Mouse (Mus musculus): Measurements from ENCODE around the gene Surf1. TPM values are rescaled to one million over a fixed set of nuclear protein-coding genes. Genes with fewer than 3 reads are reported as not detected.
A peak's percentile ranks its signal among the peaks of the same experiment; 100 is the strongest.

Surf1 gene
- 54.2 and 56.8 TPM in 2 replicates for polyA plus RNA-seq (2016; fragmentation: Nextera tagmentation; extraction: Ambion mirVana)

- Histone ChIP-seq H3K9ac (peak within 1 kb of the TSS; percentile 66), H3K4me3 (peak within 1 kb of the TSS; percentile 78), H3K27me3 (no peaks in the 10 kb centered on the region), H3K27ac (peak within 1 kb of the TSS; percentile 65), H3K4me1 (peaks cover 31% of the 10 kb centered on the region), H3K36me3 (peaks cover 63% of the 10 kb centered on the region), H3K4me2 (replicated peaks) (peak within 1 kb of the TSS; percentile 96), H3K9me3 (no peaks in the 10 kb centered on the region)
- WGBS, result 2% methylated on average over 47 of the region's 47 CpGs
- ATAC-seq (ENCODE audit: insufficient number of reproducible peaks, insufficient read depth, low FRiP score, low TSS enrichment), result peak; percentile 49
Measured at GRCm38 (mm10) chr2:26915927-26916728, at the start of gene Surf1, which contains the start of gene Surf2. TSS of gene Surf1 (minus strand) at chr2:26916530. TSS of gene Surf2 (plus strand) at chr2:26916367.

DNA sequence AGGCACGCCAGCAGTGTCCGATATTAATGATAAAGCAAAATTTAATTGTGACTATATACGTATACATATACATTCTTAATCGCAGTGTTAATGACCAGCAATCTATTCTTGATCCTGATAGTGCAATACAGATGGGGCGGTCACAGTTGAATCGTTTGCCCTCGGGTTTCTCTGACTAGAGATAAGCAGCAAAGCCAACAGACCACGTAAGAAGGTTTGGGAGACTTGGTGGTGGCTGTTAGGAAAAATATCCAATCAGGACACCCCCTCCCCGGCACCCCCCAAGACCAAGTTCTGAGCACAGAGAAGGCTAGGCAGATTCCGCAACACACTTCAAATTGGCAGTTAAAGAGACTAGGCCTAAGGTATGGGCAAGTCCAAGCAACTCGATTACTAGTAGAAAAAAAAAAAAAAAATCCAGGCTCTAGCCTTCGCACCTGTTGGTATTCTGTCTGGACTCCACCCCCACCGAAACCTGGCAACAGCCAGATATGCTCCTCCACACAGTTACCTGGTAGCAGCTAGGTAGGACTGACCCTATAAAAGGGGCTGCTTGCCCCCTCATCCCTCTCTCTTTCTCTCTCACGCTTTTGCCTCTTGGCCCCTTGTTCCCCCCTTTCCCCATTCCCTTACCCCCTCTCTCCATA lies 48.5 kb upstream of the Surf1 start:
- no peaks in the 10 kb centered on the region for H3K9me3 ChIP-seq
- peak overlapping the region; percentile 79 for H3K9ac ChIP-seq
- H3K27ac ChIP-seq, result peak overlapping the region; percentile 97
- WGBS, result 18% methylated on average over 14 of the region's 14 CpGs
- H3K36me3 ChIP-seq, result peaks cover 24% of the 10 kb centered on the region
- peak overlapping the region; percentile 80 for H3K4me3 ChIP-seq
- no peak for ATAC-seq (ENCODE audit: insufficient number of reproducible peaks, insufficient read depth, low FRiP score, low TSS enrichment)
- peak overlapping the region; percentile 82 for H3K4me2 ChIP-seq (replicated peaks)
- peaks cover 19% of the 10 kb centered on the region for H3K4me1 ChIP-seq
- no peaks in the 10 kb centered on the region for H3K27me3 ChIP-seq

GRCm38 (mm10) chr2:26963923-26964723 lies 47.8 kb upstream of the Surf1 start, which contains the start of gene Rexo4:
TSS of gene Rexo4 (minus strand) at chr2:26964386.
- Histone ChIP-seq H3K9me3 (no peaks in the 10 kb centered on the region), H3K36me3 (peaks cover 29% of the 10 kb centered on the region), H3K27ac (peak within 1 kb of the TSS; percentile 97), H3K27me3 (no peaks in the 10 kb centered on the region), H3K9ac (peak within 1 kb of the TSS; percentile 79), H3K4me3 (peak within 1 kb of the TSS; percentile 80), H3K4me1 (peaks cover 19% of the 10 kb centered on the region), H3K4me2 (replicated peaks) (peak within 1 kb of the TSS; percentile 82)
- ATAC-seq (ENCODE audit: insufficient number of reproducible peaks, insufficient read depth, low FRiP score, low TSS enrichment), result peak; percentile 94
- WGBS, result under 1% methylated on average over 50 of the region's 50 CpGs

- 79% methylated on average over 4 of the region's 4 CpGs for WGBS
- H3K4me3 ChIP-seq, result no peak overlapping the region
- H3K4me1 ChIP-seq, result peaks cover 19% of the 10 kb centered on the region
- no peak overlapping the region for H3K4me2 ChIP-seq (replicated peaks)
- H3K9ac ChIP-seq, result no peak overlapping the region
- no peak for ATAC-seq (ENCODE audit: insufficient number of reproducible peaks, insufficient read depth, low FRiP score, low TSS enrichment)
- H3K36me3 ChIP-seq, result peaks cover 60% of the 10 kb centered on the region
- H3K27me3 ChIP-seq, result no peaks in the 10 kb centered on the region
- H3K27ac ChIP-seq, result no peak overlapping the region
- no peaks in the 10 kb centered on the region for H3K9me3 ChIP-seq
Measured at GRCm38 (mm10) chr2:26960756-26961155, 44.4 kb upstream of the Surf1 start.

DNA sequence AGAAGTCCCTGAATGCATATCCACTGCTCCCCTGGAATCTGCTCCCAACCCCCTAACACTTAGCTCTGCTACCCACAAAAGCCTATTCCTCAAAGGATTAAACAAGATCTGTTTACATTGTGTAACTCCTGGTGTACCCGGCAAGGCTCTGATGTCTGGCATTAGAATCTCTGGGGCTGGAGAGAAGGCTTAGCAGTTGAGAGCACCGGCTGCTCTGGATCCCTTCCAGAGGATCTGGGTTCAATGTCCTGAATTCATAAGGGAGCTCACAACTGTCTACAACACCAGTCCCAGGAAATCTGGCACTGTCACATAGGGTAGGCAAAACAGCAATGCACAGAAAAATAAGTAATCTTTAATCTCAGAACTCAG lies 41.1 kb upstream of the Surf1 start:
- no peaks in the 10 kb centered on the region for H3K9me3 ChIP-seq
- no peak overlapping the region for H3K27ac ChIP-seq
- no peak overlapping the region for H3K4me3 ChIP-seq
- H3K4me1 ChIP-seq, result peaks cover 7% of the 10 kb centered on the region; the same call in 1 of the 2 replicates
- 89% methylated on average over 2 of the region's 2 CpGs for WGBS
- no peak for ATAC-seq (ENCODE audit: insufficient number of reproducible peaks, insufficient read depth, low FRiP score, low TSS enrichment)
- H3K27me3 ChIP-seq, result no peaks in the 10 kb centered on the region
- H3K4me2 ChIP-seq (replicated peaks), result no peak overlapping the region
- no peak overlapping the region for H3K9ac ChIP-seq
- peaks cover 92% of the 10 kb centered on the region for H3K36me3 ChIP-seq

DNA sequence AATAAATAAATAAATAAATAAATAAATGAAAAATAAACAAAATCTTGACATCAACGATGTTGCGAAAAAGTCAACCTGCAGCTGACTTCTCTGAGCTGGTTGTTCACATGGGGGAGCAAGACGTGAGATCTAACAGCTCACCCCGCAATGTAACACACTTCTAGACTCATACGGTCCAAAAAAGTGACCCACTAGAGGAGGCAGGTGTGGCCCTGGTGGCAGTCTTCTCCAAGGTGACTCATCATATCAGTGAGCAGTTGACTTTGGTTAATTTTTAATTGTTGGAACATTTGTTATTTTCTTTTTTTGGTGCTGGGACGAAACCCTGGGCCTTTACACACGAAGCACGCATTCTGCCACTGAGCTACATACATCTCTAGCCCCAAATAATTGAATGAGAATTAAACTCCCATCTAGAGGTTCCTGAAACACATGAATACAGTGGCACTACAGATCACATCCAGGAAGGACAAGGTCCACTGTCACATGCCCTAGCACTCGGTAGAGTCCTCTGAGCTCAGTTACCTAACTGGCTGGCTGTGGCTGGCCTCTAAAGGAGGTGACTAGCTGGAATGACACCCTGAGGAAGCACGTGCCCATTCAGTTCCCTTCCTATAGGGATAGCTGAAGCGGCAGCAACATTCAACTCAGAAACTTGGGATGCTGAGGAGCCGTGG lies 40.6 kb upstream of the Surf1 start:
- no peak overlapping the region for H3K4me2 ChIP-seq (replicated peaks)
- 95% methylated on average over 12 of the region's 12 CpGs for WGBS
- no peaks in the 10 kb centered on the region for H3K9me3 ChIP-seq
- no peak overlapping the region for H3K4me3 ChIP-seq
- peaks cover 3% of the 10 kb centered on the region; the same call in 1 of the 2 replicates for H3K4me1 ChIP-seq
- peaks cover 92% of the 10 kb centered on the region for H3K36me3 ChIP-seq
- ATAC-seq (ENCODE audit: insufficient number of reproducible peaks, insufficient read depth, low FRiP score, low TSS enrichment), result no peak
- H3K27ac ChIP-seq, result no peak overlapping the region
- H3K9ac ChIP-seq, result no peak overlapping the region
- no peaks in the 10 kb centered on the region for H3K27me3 ChIP-seq

DNA sequence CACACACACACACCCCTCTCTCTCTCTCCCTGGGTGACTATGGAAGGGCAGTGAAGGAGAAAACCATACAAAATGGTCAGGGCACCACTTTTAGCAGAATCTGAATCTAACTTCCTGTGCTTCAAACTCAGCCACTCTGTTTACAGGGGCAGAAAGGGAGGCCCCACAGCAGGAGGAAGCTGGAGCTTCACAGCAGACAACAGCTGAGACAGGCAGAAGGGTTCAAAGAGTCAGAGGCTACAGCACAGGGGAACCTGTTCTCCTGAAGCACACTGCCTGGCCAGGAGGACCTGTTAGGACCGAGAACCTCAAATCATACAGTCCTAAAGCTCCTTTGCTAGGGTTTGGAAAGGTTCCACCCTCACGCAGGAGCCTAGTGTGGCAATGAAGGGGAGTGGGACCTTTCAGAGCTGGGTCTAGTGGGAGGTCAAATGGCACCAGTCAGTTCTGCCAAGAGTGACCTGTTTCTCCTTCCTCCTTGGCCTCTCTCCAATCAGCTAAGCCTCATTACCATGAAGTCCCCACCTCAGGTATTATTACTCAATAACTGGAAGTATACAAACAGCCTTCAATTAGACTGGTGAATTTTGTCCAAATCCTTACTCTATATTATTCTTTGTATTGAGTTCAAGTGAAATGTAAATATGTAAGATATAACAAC lies 38.5 kb upstream of the Surf1 start:
- peaks cover 85% of the 10 kb centered on the region for H3K36me3 ChIP-seq
- no peaks in the 10 kb centered on the region for H3K9me3 ChIP-seq
- no peak overlapping the region for H3K27ac ChIP-seq
- H3K4me1 ChIP-seq, result no peaks in the 10 kb centered on the region
- no peak for ATAC-seq (ENCODE audit: insufficient number of reproducible peaks, insufficient read depth, low FRiP score, low TSS enrichment)
- no peaks in the 10 kb centered on the region for H3K27me3 ChIP-seq
- no peak overlapping the region for H3K9ac ChIP-seq
- no peak overlapping the region for H3K4me3 ChIP-seq
- no peak overlapping the region for H3K4me2 ChIP-seq (replicated peaks)
- 88% methylated on average over 2 of the region's 2 CpGs for WGBS

DNA sequence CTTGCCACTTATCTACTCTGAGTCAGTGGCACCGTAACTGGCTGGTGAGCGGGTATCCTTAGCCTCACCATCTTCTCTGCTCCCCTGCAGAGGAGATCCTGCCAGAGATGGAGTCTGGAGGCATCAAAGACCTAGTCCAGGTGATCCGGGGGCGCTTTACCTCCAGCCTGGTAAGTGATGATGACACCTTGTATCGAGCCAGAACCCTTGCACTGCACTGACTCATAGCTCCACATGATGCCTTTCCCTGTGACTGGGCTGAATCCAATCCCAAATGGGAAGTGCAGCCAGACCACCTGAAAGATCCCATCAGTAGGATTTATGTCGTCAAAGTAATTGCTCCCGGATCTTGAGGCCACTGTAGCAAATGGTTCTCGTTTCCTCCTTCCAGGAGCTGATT lies 36.5 kb upstream of the Surf1 start:
- H3K9ac ChIP-seq, result no peak overlapping the region
- H3K27me3 ChIP-seq, result no peaks in the 10 kb centered on the region
- ATAC-seq (ENCODE audit: insufficient number of reproducible peaks, insufficient read depth, low FRiP score, low TSS enrichment), result no peak
- H3K27ac ChIP-seq, result no peak overlapping the region
- H3K4me1 ChIP-seq, result no peaks in the 10 kb centered on the region
- H3K4me3 ChIP-seq, result no peak overlapping the region
- 87% methylated on average over 8 of the region's 8 CpGs for WGBS
- peaks cover 81% of the 10 kb centered on the region for H3K36me3 ChIP-seq
- no peaks in the 10 kb centered on the region for H3K9me3 ChIP-seq
- no peak overlapping the region for H3K4me2 ChIP-seq (replicated peaks)

DNA sequence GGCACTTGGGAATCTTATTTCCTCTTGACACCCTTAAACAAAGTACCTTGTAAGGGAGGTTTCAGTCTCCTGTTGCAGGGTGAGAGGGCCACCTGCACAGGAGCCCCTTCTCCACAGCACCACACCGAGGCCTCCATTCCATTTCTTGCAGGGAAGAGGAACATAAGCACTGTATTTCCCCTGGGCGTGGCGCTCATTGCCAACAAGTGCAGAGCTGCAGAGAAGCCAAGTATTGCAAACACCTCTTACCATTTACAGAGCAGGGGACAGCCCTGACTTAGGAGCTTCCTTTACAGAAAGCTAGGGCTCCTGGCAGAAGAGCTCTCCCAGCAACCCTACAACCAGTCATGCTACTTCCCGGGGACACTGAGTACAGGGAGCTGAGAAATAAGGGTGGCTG lies 35.9 kb upstream of the Surf1 start:
- H3K27me3 ChIP-seq, result no peaks in the 10 kb centered on the region
- peaks cover 76% of the 10 kb centered on the region for H3K36me3 ChIP-seq

GRCm38 (mm10) chr2:26951346-26951905 lies 35.1 kb upstream of the Surf1 start:
- Histone ChIP-seq H3K27me3 (no peaks in the 10 kb centered on the region), H3K27ac (no peak overlapping the region), H3K4me2 (replicated peaks) (no peak overlapping the region), H3K9ac (no peak overlapping the region), H3K4me3 (no peak overlapping the region), H3K4me1 (no peaks in the 10 kb centered on the region), H3K36me3 (peaks cover 72% of the 10 kb centered on the region), H3K9me3 (no peaks in the 10 kb centered on the region)
- 84% methylated on average over 8 of the region's 8 CpGs for WGBS
- ATAC-seq (ENCODE audit: insufficient number of reproducible peaks, insufficient read depth, low FRiP score, low TSS enrichment), result no peak

More for the DNA sequence above, 35.9 kb upstream of the Surf1 start:
- Histone ChIP-seq H3K4me1 (no peaks in the 10 kb centered on the region), H3K9me3 (no peaks in the 10 kb centered on the region), H3K4me2 (replicated peaks) (no peak overlapping the region), H3K4me3 (no peak overlapping the region), H3K27ac (no peak overlapping the region), H3K9ac (no peak overlapping the region)
- WGBS, result 93% methylated on average over 4 of the region's 4 CpGs
- ATAC-seq (ENCODE audit: insufficient number of reproducible peaks, insufficient read depth, low FRiP score, low TSS enrichment), result no peak

Measured in embryonic facial prominence, embryonic 12.5 days (tissue).